Mouse (Mus musculus) lung, adult 2 months (tissue): Measurements from ENCODE around the gene Grid2.

ENCODE experiments used
- CTCF ChIP-seq: fragments of 200-500 bp; IDR thresholded peaks from 2 replicates; pipeline ENCODE4 v1.5.1; 2011; ENCODE audit warnings: mild to moderate bottlenecking, low read length, control low read depth; ENCODE audit not compliant: insufficient read depth
- POLR2A ChIP-seq: fragments of 200-500 bp; IDR thresholded peaks from 2 replicates; pipeline ENCODE4 v1.6.1; 2011; ENCODE audit warnings: low read depth, mild to moderate bottlenecking, control low read depth, low read length, borderline replicate concordance; ENCODE audit errors: extremely low read depth

DNA sequence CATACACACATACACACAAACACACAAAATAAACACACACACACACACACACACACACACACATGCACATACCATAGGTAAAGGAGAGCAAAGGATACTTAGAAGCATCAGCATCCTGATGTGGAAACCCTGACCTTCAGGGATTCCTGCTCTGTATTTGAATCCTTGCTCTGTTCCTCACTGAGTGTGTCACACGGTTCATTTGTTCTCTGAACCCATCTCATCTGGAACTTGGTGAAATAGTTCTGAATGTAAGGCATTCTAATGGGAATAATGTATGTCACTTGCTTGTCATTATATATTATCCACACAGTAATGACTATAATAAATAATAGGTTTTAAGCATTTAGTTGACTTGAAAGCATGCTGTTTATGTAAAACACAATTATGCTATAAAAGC lies 1173.2 kb downstream of the Grid2 start:
- no peak for TF ChIP-seq CTCF
- TF ChIP-seq POLR2A = no peak
